Mouse (Mus musculus): ENCODE measurements at regions not wholly inside any gene's neighbourhood (a gene's known extent, or its start where the extent isn't known, plus 50 kb on each side); places are given as distances from the start of the nearest gene placed in this dataset.

- in situ Hi-C loops (cut with MboI; ENCODE audit: low pct_unique_long_range_greater_than_20kb in 1 of 2, low sequenced_read_pairs in 2 of 2, unreplicated experiment in 1 of 2), result no loop called here
Measured at GRCm38 (mm10) chr5:106322574-106323215, 135.3 kb downstream of the Barhl2 start.

DNA sequence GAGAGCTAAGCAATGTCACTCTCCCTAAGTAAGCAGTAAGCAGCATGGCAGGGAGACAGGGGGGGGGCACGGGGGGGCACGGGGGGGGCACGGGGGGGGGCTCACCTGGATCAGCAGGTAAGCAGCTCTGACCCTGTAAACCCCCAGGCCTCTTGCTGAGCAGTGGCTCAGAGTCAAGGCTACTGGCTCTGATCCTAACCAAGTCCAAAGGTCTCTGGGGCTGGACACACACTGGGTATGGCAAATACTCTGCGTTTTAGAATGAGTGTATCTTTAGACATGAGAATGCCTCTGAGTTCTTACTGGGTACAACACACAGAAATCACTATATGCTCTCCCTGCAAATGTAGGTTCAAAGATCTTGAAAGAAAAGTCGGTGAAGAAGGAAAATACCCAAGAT is 136.5 kb downstream of the Barhl2 start:
- in situ Hi-C loops (cut with MboI; ENCODE audit: low pct_unique_long_range_greater_than_20kb in 1 of 2, low sequenced_read_pairs in 2 of 2, unreplicated experiment in 1 of 2), result no loop called here

DNA sequence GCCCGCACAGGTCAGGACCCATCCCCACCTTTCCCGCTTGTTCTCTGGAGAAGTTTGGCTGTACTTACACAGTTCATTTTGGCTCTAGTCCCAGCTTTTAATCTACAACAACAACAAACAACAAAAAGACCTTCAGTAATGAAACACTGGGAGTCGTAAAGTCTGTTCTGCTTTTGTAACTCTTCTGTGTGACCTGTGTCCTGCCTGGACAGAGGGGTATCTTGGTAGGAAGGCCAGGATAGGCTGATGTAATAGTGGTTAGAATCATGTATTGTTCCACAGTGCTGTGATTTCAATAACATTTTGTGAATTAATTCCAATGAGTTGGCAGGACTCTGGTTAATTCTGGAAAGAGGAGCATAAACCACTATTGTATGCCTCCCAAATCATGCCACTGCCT is 136.9 kb downstream of the Barhl2 start:
- in situ Hi-C loops (cut with MboI; ENCODE audit: low pct_unique_long_range_greater_than_20kb in 1 of 2, low sequenced_read_pairs in 2 of 2, unreplicated experiment in 1 of 2), result no loop called here

GRCm38 (mm10) chr5:106320039-106320438 is 137.9 kb downstream of the Barhl2 start:
- in situ Hi-C loops (cut with MboI; ENCODE audit: low pct_unique_long_range_greater_than_20kb in 1 of 2, low sequenced_read_pairs in 2 of 2, unreplicated experiment in 1 of 2), result no loop called here

GRCm38 (mm10) chr5:106318246-106318645 is 139.7 kb downstream of the Barhl2 start:
- in situ Hi-C loops (cut with MboI; ENCODE audit: low pct_unique_long_range_greater_than_20kb in 1 of 2, low sequenced_read_pairs in 2 of 2, unreplicated experiment in 1 of 2), result no loop called here

- in situ Hi-C loops (cut with MboI; ENCODE audit: low pct_unique_long_range_greater_than_20kb in 1 of 2, low sequenced_read_pairs in 2 of 2, unreplicated experiment in 1 of 2), result no loop called here
Measured at GRCm38 (mm10) chr5:106313874-106314273, 144.1 kb downstream of the Barhl2 start.

DNA sequence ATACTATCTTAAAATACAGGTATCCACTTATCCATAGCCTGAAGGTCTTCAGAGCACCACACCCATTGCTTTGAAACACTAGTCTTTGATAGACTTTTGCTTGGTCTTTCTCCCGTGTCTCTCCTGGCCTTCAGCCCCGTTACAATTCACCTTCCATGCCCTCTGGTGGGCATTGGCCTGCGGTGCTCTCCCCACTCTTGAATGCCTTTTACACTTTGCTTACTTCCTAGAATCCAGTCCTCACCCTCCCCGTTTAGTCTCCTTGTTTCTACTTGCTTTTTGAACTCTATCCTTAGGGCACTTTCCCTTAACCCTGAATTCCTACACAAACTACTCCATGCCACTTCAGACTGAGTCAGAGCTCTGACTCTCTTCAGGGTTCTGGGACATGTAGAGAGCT is 156.6 kb downstream of the Barhl2 start:
- in situ Hi-C loops (cut with MboI; ENCODE audit: low pct_unique_long_range_greater_than_20kb in 1 of 2, low sequenced_read_pairs in 2 of 2, unreplicated experiment in 1 of 2), result no loop called here

DNA sequence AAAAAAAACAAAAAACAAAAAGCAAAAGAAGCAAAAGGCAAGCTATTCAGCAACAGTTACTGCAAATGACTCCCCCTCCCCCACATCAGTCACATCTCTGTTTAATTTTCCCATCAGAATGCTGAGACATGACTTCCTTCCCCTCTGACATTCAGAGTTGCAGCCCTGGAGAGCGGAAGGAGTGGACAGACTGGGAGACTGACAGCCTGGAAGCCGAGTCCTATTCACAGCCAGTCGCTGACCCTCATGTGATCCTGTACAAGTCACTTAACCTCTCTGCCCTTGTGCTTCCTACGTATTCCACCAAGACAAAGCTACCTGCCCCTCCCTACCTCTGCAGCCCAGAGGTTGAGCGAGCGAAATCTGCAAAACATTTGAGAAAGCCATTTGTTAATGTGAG is 161.2 kb downstream of the Barhl2 start:
- in situ Hi-C loops (cut with MboI; ENCODE audit: low pct_unique_long_range_greater_than_20kb in 1 of 2, low sequenced_read_pairs in 2 of 2, unreplicated experiment in 1 of 2), result no loop called here

DNA sequence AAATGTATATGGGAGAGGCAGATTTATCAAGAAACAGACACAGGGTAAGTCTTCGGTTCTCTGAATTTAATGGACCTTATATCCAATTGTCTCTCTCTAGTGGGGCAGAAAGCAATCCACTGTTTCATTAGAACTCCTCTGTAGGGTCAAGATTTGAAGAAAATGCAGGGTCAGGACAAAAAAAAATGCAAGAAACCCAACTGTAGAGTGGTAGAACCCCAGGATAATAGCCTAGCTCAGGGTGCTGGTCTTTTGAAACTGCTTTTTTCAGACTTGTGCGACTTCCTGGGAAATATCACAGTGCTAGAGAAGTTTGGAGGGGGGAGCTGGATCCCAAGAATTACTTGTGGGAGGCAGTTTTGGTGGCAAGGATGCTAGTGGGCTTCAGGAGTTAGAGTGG is 162.0 kb downstream of the Barhl2 start:
- in situ Hi-C loops (cut with MboI; ENCODE audit: low pct_unique_long_range_greater_than_20kb in 1 of 2, low sequenced_read_pairs in 2 of 2, unreplicated experiment in 1 of 2), result no loop called here

DNA sequence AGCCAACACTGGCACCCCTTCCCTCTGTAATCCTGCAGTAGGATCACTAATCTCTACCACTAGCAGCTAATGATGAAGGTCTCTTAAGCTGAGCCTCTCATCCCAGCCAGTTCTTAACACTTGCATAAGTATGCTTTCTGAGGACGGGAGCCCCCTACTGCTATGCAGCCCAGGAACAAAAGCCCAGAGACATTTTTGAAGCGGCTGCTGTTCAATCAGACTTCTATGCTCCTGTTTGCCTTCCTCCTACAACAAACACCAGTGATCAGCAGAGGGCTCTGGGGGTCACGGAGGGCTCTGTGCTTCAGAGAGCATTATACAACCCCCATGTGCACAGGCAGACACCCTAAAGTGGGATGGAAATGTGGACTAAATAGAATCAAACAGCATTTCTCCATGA is 162.4 kb downstream of the Barhl2 start:
- in situ Hi-C loops (cut with MboI; ENCODE audit: low pct_unique_long_range_greater_than_20kb in 1 of 2, low sequenced_read_pairs in 2 of 2, unreplicated experiment in 1 of 2), result no loop called here

DNA sequence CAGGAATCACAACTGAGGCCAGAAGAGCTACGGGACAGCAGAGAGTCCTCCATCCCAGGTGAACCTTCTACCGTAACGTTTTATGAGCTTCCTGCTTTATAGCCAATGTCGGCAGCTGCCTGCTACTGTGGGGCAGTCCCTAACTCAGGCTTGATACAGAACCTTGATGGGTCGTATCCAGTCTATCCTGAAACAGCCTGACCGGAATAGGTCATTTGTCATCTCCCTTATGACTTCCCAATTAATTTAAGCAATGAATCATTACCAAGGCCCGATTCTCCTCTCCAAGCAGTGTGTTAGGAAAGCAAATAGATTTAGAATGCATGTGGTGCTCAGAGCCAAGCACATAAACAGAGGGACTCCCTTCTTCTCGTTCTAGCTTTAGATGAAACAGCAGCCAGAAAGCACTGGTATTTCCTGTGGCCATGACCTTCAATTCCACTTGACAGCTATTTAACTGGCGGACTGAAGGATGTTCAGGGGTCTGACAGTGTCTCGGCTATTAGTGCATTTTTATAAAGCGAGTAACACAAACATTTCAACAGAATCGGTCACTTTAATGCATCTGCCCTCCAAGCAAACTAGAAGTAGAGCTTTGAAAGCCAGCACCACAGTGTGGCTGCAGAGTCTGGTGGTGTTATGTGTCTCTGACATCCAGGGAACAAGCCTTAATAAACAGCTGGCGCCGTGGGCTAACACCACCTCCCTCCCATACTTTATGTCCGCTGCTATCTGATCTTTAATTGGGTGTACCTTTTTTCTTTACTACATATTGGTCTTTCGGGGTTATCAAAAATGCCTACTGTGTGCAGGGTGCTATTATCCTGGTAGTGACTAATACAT is 165.4 kb downstream of the Barhl2 start:
- in situ Hi-C loops (cut with MboI; ENCODE audit: low pct_unique_long_range_greater_than_20kb in 1 of 2, low sequenced_read_pairs in 2 of 2, unreplicated experiment in 1 of 2), result no loop called here

- in situ Hi-C loops (cut with MboI; ENCODE audit: low pct_unique_long_range_greater_than_20kb in 1 of 2, low sequenced_read_pairs in 2 of 2, unreplicated experiment in 1 of 2), result no loop called here
Measured at GRCm38 (mm10) chr5:106285152-106285551, 172.8 kb downstream of the Barhl2 start.

DNA sequence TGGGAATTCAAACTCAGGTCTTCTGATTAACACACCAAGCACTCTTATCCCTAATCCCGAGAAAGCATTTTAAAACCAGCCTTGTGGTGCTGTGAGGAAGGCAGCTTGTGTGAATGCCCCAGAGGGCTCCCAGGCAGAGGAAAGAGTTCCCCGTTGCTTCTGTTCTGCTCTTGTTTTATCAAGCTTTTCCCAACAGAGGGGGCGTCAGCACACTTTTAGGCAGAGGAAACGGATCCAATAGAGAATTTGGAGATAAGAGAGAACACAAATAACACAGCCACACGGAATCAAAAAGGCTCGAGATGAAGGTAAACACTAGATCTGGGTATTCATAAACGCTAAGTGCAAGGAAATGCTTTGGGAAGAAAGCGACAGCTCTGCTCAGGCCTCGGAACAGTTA is 173.2 kb downstream of the Barhl2 start:
- in situ Hi-C loops (cut with MboI; ENCODE audit: low pct_unique_long_range_greater_than_20kb in 1 of 2, low sequenced_read_pairs in 2 of 2, unreplicated experiment in 1 of 2), result no loop called here

- in situ Hi-C loops (cut with MboI; ENCODE audit: low pct_unique_long_range_greater_than_20kb in 1 of 2, low sequenced_read_pairs in 2 of 2, unreplicated experiment in 1 of 2), result no loop called here
Measured at GRCm38 (mm10) chr5:106282646-106283045, 175.3 kb downstream of the Barhl2 start.

DNA sequence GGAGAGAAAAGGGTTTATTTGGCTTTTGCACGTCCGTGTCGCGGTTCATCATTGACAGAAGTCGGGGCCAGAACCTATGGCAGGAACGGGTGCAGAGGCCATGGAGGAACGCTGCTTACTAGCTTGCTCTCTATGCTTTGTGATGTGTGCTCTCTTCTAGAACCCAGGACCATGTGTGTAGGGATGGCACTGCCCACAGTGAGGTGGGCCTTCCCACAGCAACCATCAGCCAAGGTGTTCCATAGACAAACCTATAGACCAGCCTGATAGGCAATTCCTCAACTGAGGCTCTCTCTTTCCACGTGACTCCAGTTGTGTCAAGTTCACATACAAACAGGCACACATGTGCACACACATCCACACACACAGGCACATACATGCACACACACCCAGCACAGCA is 180.2 kb downstream of the Barhl2 start:
- in situ Hi-C loops (cut with MboI; ENCODE audit: low pct_unique_long_range_greater_than_20kb in 1 of 2, low sequenced_read_pairs in 2 of 2, unreplicated experiment in 1 of 2), result no loop called here

DNA sequence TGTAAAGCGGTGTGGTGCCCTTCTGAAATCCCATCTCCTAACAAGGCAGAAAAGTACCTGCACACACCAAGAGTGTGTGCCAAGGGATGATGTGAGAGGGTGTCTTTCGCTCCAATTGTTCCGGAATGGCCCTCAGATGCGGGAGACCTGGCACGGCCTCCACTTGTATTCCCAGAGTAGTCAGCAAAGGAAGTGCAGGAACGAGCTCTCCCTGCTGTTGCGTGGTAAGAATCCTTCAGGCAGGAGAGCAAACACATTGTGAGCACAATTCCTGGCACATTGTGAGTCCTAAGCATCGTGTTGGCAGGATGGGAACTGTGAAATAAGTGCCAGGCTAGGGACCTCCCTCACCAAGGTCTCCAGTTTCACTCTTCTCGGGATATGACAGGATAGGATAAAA is 180.7 kb downstream of the Barhl2 start:
- in situ Hi-C loops (cut with MboI; ENCODE audit: low pct_unique_long_range_greater_than_20kb in 1 of 2, low sequenced_read_pairs in 2 of 2, unreplicated experiment in 1 of 2), result no loop called here

GRCm38 (mm10) chr5:106276186-106276585 is 181.8 kb downstream of the Barhl2 start:
- in situ Hi-C loops (cut with MboI; ENCODE audit: low pct_unique_long_range_greater_than_20kb in 1 of 2, low sequenced_read_pairs in 2 of 2, unreplicated experiment in 1 of 2), result no loop called here

GRCm38 (mm10) chr5:106274617-106275016 is 183.3 kb downstream of the Barhl2 start:
- in situ Hi-C loops (cut with MboI; ENCODE audit: low pct_unique_long_range_greater_than_20kb in 1 of 2, low sequenced_read_pairs in 2 of 2, unreplicated experiment in 1 of 2), result no loop called here

GRCm38 (mm10) chr5:106264536-106264935 is 193.4 kb downstream of the Barhl2 start:
- in situ Hi-C loops (cut with MboI; ENCODE audit: low pct_unique_long_range_greater_than_20kb in 1 of 2, low sequenced_read_pairs in 2 of 2, unreplicated experiment in 1 of 2), result no loop called here

- in situ Hi-C loops (cut with MboI; ENCODE audit: low pct_unique_long_range_greater_than_20kb in 1 of 2, low sequenced_read_pairs in 2 of 2, unreplicated experiment in 1 of 2), result no loop called here
Measured at GRCm38 (mm10) chr5:106257179-106257578, 200.8 kb downstream of the Barhl2 start.
